Mouse (Mus musculus): ENCODE data around the gene Clic1.

GRCm38 (mm10) chr17:35077786-35078233 lies 28.0 kb downstream of the Clic1 start, which contains the start of gene Ly6g6d:
- peak; percentile 63 for TF ChIP-seq CTCF (IDR thresholded peaks at IDR 0.05; ENCODE audit: low read depth)
- no peak for TF ChIP-seq EP300 (IDR thresholded peaks at IDR 0.05; ENCODE audit: low read depth)

Data from liver, postnatal 0 days (tissue).